Mouse (Mus musculus): Measurements from ENCODE around the gene Tulp4.
"Not testable (repeated sequence)": the region's sequence is repeated elsewhere in the genome, so short reads cannot be mapped to it uniquely, and the experiment has no call there.

Tulp4 gene

DNA sequence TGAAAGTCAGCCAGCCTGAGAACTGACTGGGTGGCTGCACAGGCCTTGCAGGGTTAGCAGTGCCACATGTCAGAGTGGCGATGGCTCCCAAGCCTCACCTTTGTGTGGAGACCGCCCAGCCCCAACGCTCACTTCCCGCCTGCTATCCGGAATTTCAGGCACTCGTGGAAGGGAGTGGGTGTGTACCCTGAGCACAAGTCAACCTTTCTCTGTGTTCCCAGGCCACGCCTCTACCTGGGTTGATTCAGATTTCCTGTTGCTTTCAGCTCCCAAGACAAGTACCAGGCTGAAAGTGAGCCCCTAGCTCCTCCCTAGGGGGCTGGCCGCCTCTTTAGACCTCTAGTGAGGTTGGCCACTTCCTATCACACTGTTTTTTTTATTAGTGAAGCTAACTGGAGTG lies 173.0 kb downstream of the Tulp4 start:
- DNase-seq (ENCODE audit: low read depth, low spot score), result not testable (repeated sequence)

- not testable (repeated sequence) for DNase-seq (ENCODE audit: low read depth, low spot score)
These were observed 173.5 kb downstream of the Tulp4 start for GRCm38 (mm10) chr17:6279772-6280171.

GRCm38 (mm10) chr17:6280513-6280912 lies 174.3 kb downstream of the Tulp4 start:
- not testable (repeated sequence) for DNase-seq (ENCODE audit: low read depth, low spot score)

DNA sequence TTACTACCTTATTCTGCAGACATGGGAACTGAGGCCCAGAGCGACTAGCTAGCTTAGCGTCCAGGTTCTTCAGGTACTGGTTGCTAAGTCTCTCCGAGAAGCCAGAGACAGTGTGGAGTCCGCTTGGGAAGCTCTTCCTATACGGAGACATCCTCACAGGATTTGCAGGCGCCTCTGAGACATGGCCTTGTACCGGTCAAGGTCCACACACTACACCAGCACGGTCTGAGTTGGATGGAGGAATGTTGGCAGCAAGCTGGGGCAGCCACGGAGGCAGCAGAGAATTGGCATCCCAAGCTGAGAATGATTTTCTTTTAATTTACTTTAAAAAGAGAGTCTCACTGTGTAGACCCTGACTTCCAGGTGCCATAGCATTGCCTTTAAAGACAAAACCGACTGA lies 176.9 kb downstream of the Tulp4 start:
- not testable (repeated sequence) for DNase-seq (ENCODE audit: low read depth, low spot score)

GRCm38 (mm10) chr17:6286169-6286568 lies 179.9 kb downstream of the Tulp4 start:
- not testable (repeated sequence) for DNase-seq (ENCODE audit: low read depth, low spot score)

DNA sequence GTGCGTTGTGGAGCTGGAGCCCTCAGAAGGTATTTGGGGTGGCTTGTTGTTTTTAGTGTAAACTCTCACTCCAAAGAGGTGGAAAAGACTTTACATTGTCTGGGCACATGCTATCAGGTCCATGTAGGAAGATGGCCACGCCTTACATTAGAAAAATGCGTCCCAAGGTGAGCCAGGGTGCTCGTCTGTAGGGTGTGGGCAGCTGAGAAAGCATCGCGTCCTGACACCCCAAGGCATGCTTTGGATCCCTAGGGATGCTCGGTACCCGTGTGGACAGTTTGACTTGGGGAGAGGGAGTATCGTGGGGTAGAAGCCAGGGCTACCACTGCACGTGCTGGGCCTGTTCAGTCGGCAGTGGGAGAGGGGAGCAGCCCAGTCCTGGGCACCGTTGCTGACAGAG lies 182.8 kb downstream of the Tulp4 start:
- DNase-seq (ENCODE audit: low read depth, low spot score), result not testable (repeated sequence)

- DNase-seq (ENCODE audit: low read depth, low spot score), result not testable (repeated sequence)
These were observed 187.6 kb downstream of the Tulp4 start for GRCm38 (mm10) chr17:6293882-6294281.

- not testable (repeated sequence) for DNase-seq (ENCODE audit: low read depth, low spot score)
These were observed 191.0 kb downstream of the Tulp4 start for GRCm38 (mm10) chr17:6297060-6297795.

GRCm38 (mm10) chr17:6300190-6300863 lies 194.1 kb downstream of the Tulp4 start:
- not testable (repeated sequence) for DNase-seq (ENCODE audit: low read depth, low spot score)

Data from retina, postnatal 7 days (tissue).